Mouse (Mus musculus) CH12.LX (cell line): ENCODE measurements around the gene Scarb1. TPM values are rescaled to one million over a fixed set of nuclear protein-coding genes. Genes with fewer than 3 reads are reported as not detected.
A peak's percentile ranks its signal among the peaks of the same experiment; 100 is the strongest.

Experiments used
- DNase-seq: peaks from one replicate; pipeline ENCODE4 v3.0.0-alpha.2; 2013; ENCODE audit errors: extremely low read depth
- H3K27ac ChIP-seq: 2 replicates; pipeline ENCODE4 v1.5.1; 2012; ENCODE audit warnings: low read depth, mild to moderate bottlenecking, control low read depth, moderate library complexity; ENCODE audit not compliant: insufficient read depth
- H3K27me3 ChIP-seq: replicated peaks from 2 replicates; pipeline ENCODE3; 2012; ENCODE audit warnings: inconsistent platforms
- H3K36me3 ChIP-seq, 2 experiments: replicated peaks in 1 of 2; 2 replicates each; pipeline versions ENCODE3 to v1.6.1; 2012; ENCODE audit warnings: inconsistent platforms in 1 of 2, low read length in 1 of 2, mild to moderate bottlenecking in 1 of 2, mixed read lengths in 1 of 2, moderate library complexity in 1 of 2; ENCODE audit not compliant: control insufficient read depth in 1 of 2, insufficient read depth in 1 of 2
- H3K4me1 ChIP-seq, 2 experiments: 2 replicates each; pipeline ENCODE4 v1.6.1; 2012; ENCODE audit warnings: inconsistent platforms in 1 of 2, moderate library complexity in 1 of 2; ENCODE audit not compliant: insufficient read depth in 2 of 2, control insufficient read depth in 1 of 2
- H3K4me2 ChIP-seq: 2 replicates; pipeline ENCODE4 v1.6.1; 2012; ENCODE audit warnings: low read depth, mild to moderate bottlenecking, control low read depth; ENCODE audit not compliant: poor library complexity, insufficient read depth, severe bottlenecking
- H3K4me3 ChIP-seq, 3 experiments: fragments of 150-350 bp in 1 of 3; sonication (generic) in 1 of 3; replicated peaks in 1 of 3; 2 replicates each; pipeline versions ENCODE3 to v1.5.1; 2011 to 2012; ENCODE audit warnings: low read depth in 2 of 3, low read length in 2 of 3, mild to moderate bottlenecking in 2 of 3, moderate library complexity in 2 of 3, control low read depth in 1 of 3, improper control_type of control experiment in 1 of 3, inconsistent platforms in 1 of 3, mixed read lengths in 1 of 3; ENCODE audit not compliant: poor library complexity in 1 of 3
- H3K79me2 ChIP-seq: replicated peaks from 2 replicates; pipeline ENCODE4 v1.6.1; 2012; ENCODE audit warnings: mild to moderate bottlenecking, moderate library complexity; ENCODE audit not compliant: control insufficient read depth, poor library complexity, insufficient read depth, severe bottlenecking; ENCODE audit errors: extremely low read depth
- H3K9ac ChIP-seq: 2 replicates; pipeline ENCODE4 v1.6.1; 2012; ENCODE audit warnings: low read depth, mild to moderate bottlenecking, control low read depth, moderate library complexity; ENCODE audit not compliant: insufficient read depth
- H3K9me3 ChIP-seq: replicated peaks from 2 replicates; pipeline ENCODE3; 2012; ENCODE audit warnings: low read length, inconsistent platforms, mixed read lengths
- BHLHE40 ChIP-seq: IDR thresholded peaks from 2 replicates; pipeline ENCODE4 v1.6.1; 2011; ENCODE audit warnings: mild to moderate bottlenecking, low read depth, low read length, improper control_type of control experiment
- CHD1 ChIP-seq: IDR thresholded peaks from 2 replicates; pipeline ENCODE4 v1.6.1; 2012; ENCODE audit warnings: low read depth, low read length, improper control_type of control experiment, inconsistent platforms
- CTCF ChIP-seq, 2 experiments: IDR thresholded peaks in 1 of 2; conservative IDR thresholded peaks in 1 of 2; 2 replicates each; pipeline ENCODE4 v1.5.1; 2011 to 2012; ENCODE audit warnings: low read depth in 2 of 2, low read length in 2 of 2, improper control_type of control experiment in 1 of 2, inconsistent platforms in 1 of 2, mild to moderate bottlenecking in 1 of 2, moderate library complexity in 1 of 2
- E2F4 ChIP-seq: IDR thresholded peaks from 2 replicates; pipeline ENCODE4 v1.6.1; 2011; ENCODE audit warnings: low read depth, low read length, improper control_type of control experiment; ENCODE audit not compliant: insufficient replicate concordance
- ELF1 ChIP-seq: IDR thresholded peaks from 2 replicates; pipeline ENCODE4 v1.6.1; 2014; ENCODE audit warnings: low read depth, mild to moderate bottlenecking, inconsistent platforms, low read length, improper control_type of control experiment
- EP300 ChIP-seq: IDR thresholded peaks from 2 replicates; pipeline ENCODE4 v1.6.1; 2011; ENCODE audit warnings: low read length, improper control_type of control experiment
- ETS1 ChIP-seq: conservative IDR thresholded peaks from 2 replicates; pipeline ENCODE4 v1.6.1; 2012; ENCODE audit warnings: low read depth, mild to moderate bottlenecking, inconsistent platforms, low read length, improper control_type of control experiment, moderate library complexity
- GABPA ChIP-seq: IDR thresholded peaks from 2 replicates; pipeline ENCODE4 v1.6.1; 2012; ENCODE audit warnings: low read depth, low read length, improper control_type of control experiment, inconsistent platforms; ENCODE audit not compliant: insufficient replicate concordance
- IRF4 ChIP-seq: IDR thresholded peaks from 2 replicates; pipeline ENCODE4 v1.6.1; 2014; ENCODE audit warnings: low read depth, mild to moderate bottlenecking, inconsistent platforms, low read length, improper control_type of control experiment
- JUN ChIP-seq: IDR thresholded peaks from 2 replicates; pipeline ENCODE4 v1.6.1; 2011; ENCODE audit warnings: low read depth, mild to moderate bottlenecking, low read length, improper control_type of control experiment, moderate library complexity; ENCODE audit not compliant: insufficient read depth
- MAFK ChIP-seq: IDR thresholded peaks from 2 replicates; pipeline ENCODE4 v1.6.1; 2011; ENCODE audit warnings: low read length, improper control_type of control experiment; ENCODE audit not compliant: insufficient replicate concordance
- MAZ ChIP-seq: IDR thresholded peaks from 2 replicates; pipeline ENCODE4 v1.6.1; 2012; ENCODE audit warnings: low read depth, mild to moderate bottlenecking, inconsistent platforms, low read length, improper control_type of control experiment, moderate library complexity
- MEF2A ChIP-seq: IDR thresholded peaks from 2 replicates; pipeline ENCODE4 v1.6.1; 2014; ENCODE audit warnings: low read depth, mild to moderate bottlenecking, inconsistent platforms, low read length, improper control_type of control experiment, borderline replicate concordance
- MYC ChIP-seq: IDR thresholded peaks from 2 replicates; pipeline ENCODE4 v1.6.1; 2011; ENCODE audit warnings: low read depth, mild to moderate bottlenecking, improper control_type of control experiment, low read length
- NELFE ChIP-seq: IDR thresholded peaks from 2 replicates; pipeline ENCODE4 v1.6.1; 2011; ENCODE audit warnings: low read depth, low read length, improper control_type of control experiment
- NRF1 ChIP-seq: IDR thresholded peaks from 2 replicates; pipeline ENCODE4 v1.6.1; 2014; ENCODE audit warnings: low read depth, mild to moderate bottlenecking, inconsistent platforms, low read length, improper control_type of control experiment, moderate library complexity
- POLR2A ChIP-seq: IDR thresholded peaks from 2 replicates; pipeline ENCODE4 v1.6.1; 2011; ENCODE audit warnings: low read depth, mild to moderate bottlenecking, improper control_type of control experiment, low read length
- POLR2AphosphoS2 ChIP-seq: IDR thresholded peaks from 2 replicates; pipeline ENCODE4 v1.6.1; 2011; ENCODE audit warnings: low read depth, low read length, improper control_type of control experiment
- RAD21 ChIP-seq: IDR thresholded peaks from 2 replicates; pipeline ENCODE4 v1.6.1; 2011; ENCODE audit warnings: low read depth, mild to moderate bottlenecking, low read length, improper control_type of control experiment, moderate library complexity
- SMC3 ChIP-seq: IDR thresholded peaks from 2 replicates; pipeline ENCODE4 v1.6.1; 2011; ENCODE audit warnings: low read depth, low read length, improper control_type of control experiment
- UBTF ChIP-seq: IDR thresholded peaks from 2 replicates; pipeline ENCODE4 v1.6.1; 2012; ENCODE audit warnings: low read depth, mild to moderate bottlenecking, inconsistent platforms, low read length, improper control_type of control experiment, moderate library complexity
- USF2 ChIP-seq: conservative IDR thresholded peaks from 2 replicates; pipeline ENCODE4 v1.6.1; 2011; ENCODE audit warnings: low read depth, low read length, improper control_type of control experiment
- ZC3H11A ChIP-seq: IDR thresholded peaks from 2 replicates; pipeline ENCODE4 v1.6.1; 2012; ENCODE audit warnings: low read depth, mild to moderate bottlenecking, inconsistent platforms, low read length, improper control_type of control experiment
- ZMIZ1 ChIP-seq: IDR thresholded peaks from 2 replicates; pipeline ENCODE4 v1.6.1; 2012; ENCODE audit warnings: low read depth, mild to moderate bottlenecking, inconsistent platforms, low read length, improper control_type of control experiment
- ZNF384 ChIP-seq: IDR thresholded peaks from 2 replicates; pipeline ENCODE4 v1.6.1; 2012; ENCODE audit warnings: low read depth, low read length, improper control_type of control experiment, inconsistent platforms
- dilution Hi-C: fragments of 300-500 bp; cut with MboI; formaldehyde crosslinking; loops from 2 replicates; pipeline ENCODE4 v1.14.3; 2020; ENCODE audit warnings: low sequenced_read_pairs; ENCODE audit not compliant: extremely low pct_unique_long_range_greater_than_20kb, extremely low pct_ligation_motif_present
- in situ Hi-C: fragments of 300-500 bp; cut with MboI; formaldehyde crosslinking; loops from 3 replicates; pipeline ENCODE4 v1.14.3; 2019; ENCODE audit warnings: low sequenced_read_pairs, low pct_ligation_motif_present, low pct_unique_long_range_greater_than_20kb, mixed read lengths
- polyA plus RNA-seq: library from polyadenylated mRNA; unstranded; fragments of >175 nt; gene quantifications from 2 replicates; pipeline ENCODE4 v1.2.1, GENCODE M21; 2012; ENCODE audit warnings: low read depth; ENCODE audit not compliant: insufficient read length
- total RNA-seq, 2 experiments: library from RNA; depleted of rRNA; stranded (reverse); fragments of 300-350 nt in 1 of 2; fragments of >200 nt in 1 of 2; gene quantifications; 2 replicates each; pipeline ENCODE4 v1.2.3; 2012 to 2014

The Scarb1 gene
- total and polyA plus RNA-seq, 3 experiments = 11.6 to 24.7 (median 20.0) TPM

- no peak overlapping the region for H3K4me3 ChIP-seq
- dilution Hi-C loops (no loop called here), in situ Hi-C loops (loop anchor here (5.0 kb wide), 2 partner anchors 84 to 371 kb away; no protein-coding TSS in a partner anchor)
- peak overlapping the region; percentile 26; the same call in 1 of the 2 replicates for H3K4me2 ChIP-seq
- H3K9ac ChIP-seq = no peak overlapping the region
- peaks cover 7% of the 10 kb centered on the region for H3K9me3 ChIP-seq
- peak; percentile 81 for DNase-seq
- H3K79me2 ChIP-seq = no peaks in the 10 kb centered on the region
- peaks cover 0 to 52% of the 10 kb centered on the region in 2 experiments; a peak in 2 of 4 replicates for H3K4me1 ChIP-seq
- H3K27me3 ChIP-seq = peaks cover 6% of the 10 kb centered on the region
- peaks cover 0 to 13% of the 10 kb centered on the region in 2 experiments for H3K36me3 ChIP-seq
- TF ChIP-seq ZNF384 (no peak), E2F4 (no peak), EP300 (no peak), ZC3H11A (peak; percentile 32; the same call in 1 of the 2 replicates), SMC3 (peak; percentile 80), MEF2A (peak; percentile 54), BHLHE40 (no peak), CTCF (conservative IDR thresholded peaks at IDR 0.05 in 1 of 2, IDR thresholded peaks at IDR 0.05 in 1 of 2; ENCODE audit: low read depth in 2 of 2, low read length in 2 of 2) (peak in 1 of 2 experiments; percentile 77; a peak in 3 of 4 replicates), RAD21 (peak; percentile 67), UBTF (no peak), ELF1 (0 out of 2 replicates have a peak, but pooled peaks have one; percentile 33)
- no peak overlapping the region for H3K27ac ChIP-seq
Measured at GRCm38 (mm10) chr5:125273666-125274109, 67.2 kb downstream of the Scarb1 start.

- Histone ChIP-seq H3K9ac (no peak overlapping the region), H3K9me3 (peaks cover 7% of the 10 kb centered on the region), H3K4me1 (peaks cover 0 to 40% of the 10 kb centered on the region in 2 experiments; a peak in 2 of 4 replicates), H3K4me3 (no peak overlapping the region), H3K27ac (no peak overlapping the region), H3K4me2 (no peak overlapping the region), H3K36me3 (peaks cover 0 to 9% of the 10 kb centered on the region in 2 experiments), H3K27me3 (peaks cover 6% of the 10 kb centered on the region), H3K79me2 (no peaks in the 10 kb centered on the region)
- in situ Hi-C loops (loop anchor here (5.0 kb wide), 2 partner anchors 85 to 370 kb away; no protein-coding TSS in a partner anchor), dilution Hi-C loops (no loop called here)
- TF ChIP-seq MAFK = no peak
- TF ChIP-seq GABPA = no peak
- no peak for TF ChIP-seq IRF4
- no peak for TF ChIP-seq CTCF (conservative IDR thresholded peaks at IDR 0.05 in 1 of 2, IDR thresholded peaks at IDR 0.05 in 1 of 2; ENCODE audit: low read depth in 2 of 2, low read length in 2 of 2)
- TF ChIP-seq USF2 = no peak
- no peak for TF ChIP-seq POLR2AphosphoS2
- no peak for TF ChIP-seq ETS1
- TF ChIP-seq NRF1 = no peak
- no peak for TF ChIP-seq MAZ
- TF ChIP-seq UBTF = no peak
- no peak for TF ChIP-seq NELFE
- no peak for TF ChIP-seq MEF2A
- TF ChIP-seq JUN = no peak
- TF ChIP-seq ZMIZ1 = no peak
- TF ChIP-seq POLR2A = no peak
- no peak for TF ChIP-seq CHD1
- TF ChIP-seq MYC = no peak
- TF ChIP-seq SMC3 = no peak
- no peak for TF ChIP-seq EP300
- no peak for TF ChIP-seq ZNF384
- no peak for DNase-seq
Measured at GRCm38 (mm10) chr5:125272231-125272988, 68.5 kb downstream of the Scarb1 start.
